Mouse (Mus musculus) thymus, postnatal 25 days (tissue): ENCODE results near the gene Dlg2.
"Not testable (repeated sequence)": the region's sequence is repeated elsewhere in the genome, so short reads cannot be mapped to it uniquely, and the experiment has no call there.

Experiments
- DNase-seq: peaks from one replicate; pipeline ENCODE4 v3.0.0; 2022

The Dlg2 gene

DNA sequence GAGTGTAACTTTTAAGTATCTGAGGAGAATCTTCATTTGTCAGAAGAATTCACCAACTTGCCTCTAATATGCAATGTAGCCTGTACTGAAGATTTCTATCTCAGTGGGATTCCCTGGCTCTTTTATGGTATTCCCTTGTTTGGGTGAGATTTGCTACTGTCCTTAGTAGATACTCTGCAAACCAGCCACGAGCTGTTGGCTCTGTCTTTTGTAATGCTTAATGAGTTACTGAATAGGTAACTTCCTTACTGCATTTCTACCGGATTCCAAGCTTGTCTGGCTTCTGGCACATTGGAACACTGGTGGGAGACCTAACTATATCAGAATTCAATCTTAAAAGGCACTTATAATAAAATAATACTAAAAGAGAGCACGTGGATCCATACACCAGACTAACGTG lies 400.3 kb downstream of the Dlg2 start:
- DNase-seq: not testable (repeated sequence)

DNA sequence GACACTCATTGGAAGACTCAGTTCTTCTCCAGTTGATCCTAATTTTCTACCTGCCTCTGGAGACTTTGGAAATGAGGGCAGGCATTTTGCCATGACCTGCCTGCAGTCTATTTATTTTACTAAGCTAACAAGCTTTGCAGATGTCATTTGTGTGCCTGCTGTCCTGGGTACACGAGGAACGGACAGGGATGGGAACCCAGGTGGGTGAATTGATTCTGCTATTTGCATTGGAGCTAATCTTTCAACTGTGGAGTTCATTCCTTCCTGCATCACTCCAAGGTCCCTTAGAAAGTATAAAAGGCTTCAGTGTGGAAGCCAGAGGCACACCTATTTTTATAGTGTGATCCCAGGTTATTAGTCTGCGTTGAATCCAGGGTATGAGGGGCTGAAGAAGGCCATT lies 406.3 kb downstream of the Dlg2 start:
- DNase-seq: no peak

DNA sequence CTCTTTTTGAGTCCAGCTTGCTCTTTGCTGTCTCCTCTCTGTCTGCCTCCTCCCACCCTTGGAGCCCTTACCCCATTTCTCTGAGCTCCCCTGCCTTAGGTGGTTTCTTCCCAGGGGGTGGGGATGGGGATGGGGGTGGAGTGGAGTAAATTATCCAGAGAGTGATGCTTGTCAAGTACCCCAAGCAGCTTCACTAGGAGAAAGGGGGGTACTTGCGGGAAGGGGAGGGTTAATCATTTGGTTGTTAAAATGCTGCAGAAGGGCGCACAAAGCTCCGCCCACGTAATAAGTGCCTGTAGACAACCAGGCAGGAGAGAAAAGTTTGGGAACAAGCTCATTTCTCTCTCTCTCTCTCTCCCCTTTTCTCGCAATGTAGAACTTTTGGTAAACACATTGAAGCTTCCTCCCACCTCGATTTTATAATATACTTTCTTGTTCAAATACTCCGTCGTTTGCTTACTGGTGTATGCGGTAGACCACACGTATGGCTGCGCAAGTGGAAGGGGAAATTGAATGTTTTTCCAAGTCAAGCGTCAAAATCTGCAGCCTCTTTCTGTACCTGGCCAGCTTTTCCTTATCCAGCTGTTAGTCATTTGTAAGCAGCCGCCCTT lies 410.0 kb downstream of the Dlg2 start:
- no peak for DNase-seq

DNA sequence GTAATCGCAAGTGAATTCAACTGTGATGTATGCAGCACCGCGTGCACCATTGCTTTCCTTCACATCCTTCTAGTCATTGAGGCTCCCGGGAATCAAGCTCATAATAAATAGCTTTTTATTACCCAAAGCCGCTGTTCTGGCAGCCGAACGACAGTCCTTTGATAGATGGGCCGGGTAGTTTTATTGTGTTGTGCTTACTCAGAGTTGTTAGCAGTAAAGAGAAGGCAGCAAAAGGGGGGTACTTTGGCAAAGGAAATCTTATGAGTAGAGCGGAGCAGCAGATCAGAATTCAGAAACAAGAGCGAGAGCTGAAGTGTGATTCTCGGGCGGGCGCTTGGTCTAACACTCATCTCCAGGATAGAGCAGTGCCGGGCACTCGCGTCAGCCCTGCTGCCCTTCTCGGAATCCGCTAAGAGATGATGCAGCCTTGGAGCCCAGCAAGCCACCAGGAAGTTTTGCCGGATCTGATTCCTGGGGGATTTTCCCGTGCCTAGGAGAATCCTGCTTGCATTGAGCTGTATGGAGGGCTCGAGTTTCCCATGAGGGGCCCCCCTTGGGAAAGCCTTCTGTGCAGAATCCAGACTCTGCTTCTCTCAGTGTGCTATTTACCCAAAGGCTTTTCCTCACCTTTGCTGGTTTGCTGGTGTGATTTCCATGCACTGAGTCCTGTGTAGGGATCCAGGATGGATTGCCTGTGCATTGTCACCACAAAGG lies 410.7 kb downstream of the Dlg2 start:
- no peak for DNase-seq

DNA sequence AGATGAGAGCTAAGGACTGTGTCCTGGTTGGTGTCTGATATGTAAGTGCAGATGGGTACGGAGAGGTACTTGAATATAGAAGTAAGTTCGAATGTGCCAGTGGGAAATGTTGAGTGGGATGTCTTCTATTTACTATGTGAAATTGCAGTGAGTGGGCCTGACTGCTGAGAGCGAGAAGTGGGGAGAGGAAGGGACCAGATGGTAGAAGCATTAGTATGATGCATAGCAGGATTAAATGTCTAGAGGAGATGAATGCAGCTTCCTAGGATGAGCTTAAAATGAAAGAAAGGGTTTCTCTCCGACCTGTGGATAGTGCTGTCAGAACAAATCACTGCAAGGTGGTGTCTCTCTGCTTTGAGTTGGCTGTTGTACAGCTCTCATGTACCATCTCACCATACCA lies 451.0 kb downstream of the Dlg2 start:
- no peak for DNase-seq

DNA sequence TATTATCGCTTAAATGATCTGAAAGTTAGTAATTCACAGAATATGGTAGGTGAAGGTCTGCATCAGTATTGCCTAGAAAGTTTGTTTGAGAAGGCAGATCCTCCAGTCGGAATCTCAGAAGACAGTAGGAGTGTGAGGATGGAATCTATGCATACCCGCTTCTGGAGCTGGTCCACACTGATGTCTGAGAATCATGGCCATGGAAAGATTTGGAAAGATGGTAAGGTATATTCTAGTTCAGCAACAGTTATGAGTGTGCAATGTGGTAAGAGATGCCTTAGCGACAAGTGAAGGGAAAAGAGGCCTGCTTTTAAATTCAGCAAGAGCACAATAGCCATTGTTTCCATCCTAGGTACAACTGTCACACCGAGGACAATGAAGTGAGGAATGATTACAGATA lies 464.3 kb downstream of the Dlg2 start:
- no peak for DNase-seq

DNA sequence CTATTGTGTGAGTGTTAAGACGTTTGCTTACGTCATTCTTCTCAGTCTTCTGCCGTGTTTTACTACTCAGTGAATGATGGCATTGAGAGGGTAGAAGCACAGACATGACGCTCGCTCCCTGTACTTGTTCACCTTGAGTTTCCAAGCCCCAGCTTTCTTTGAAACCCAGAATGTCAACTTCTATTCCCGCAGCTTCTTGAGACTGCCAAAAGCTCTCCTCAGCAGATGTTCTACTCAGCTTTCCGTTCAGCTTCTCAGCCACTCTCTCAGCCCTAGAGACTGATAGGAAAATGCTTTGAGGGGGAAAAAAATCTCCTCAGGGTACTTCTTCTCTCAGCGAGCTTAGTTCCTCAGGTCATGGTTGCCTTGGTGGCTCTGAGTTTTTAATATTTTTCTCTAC lies 470.6 kb downstream of the Dlg2 start:
- DNase-seq: no peak

DNA sequence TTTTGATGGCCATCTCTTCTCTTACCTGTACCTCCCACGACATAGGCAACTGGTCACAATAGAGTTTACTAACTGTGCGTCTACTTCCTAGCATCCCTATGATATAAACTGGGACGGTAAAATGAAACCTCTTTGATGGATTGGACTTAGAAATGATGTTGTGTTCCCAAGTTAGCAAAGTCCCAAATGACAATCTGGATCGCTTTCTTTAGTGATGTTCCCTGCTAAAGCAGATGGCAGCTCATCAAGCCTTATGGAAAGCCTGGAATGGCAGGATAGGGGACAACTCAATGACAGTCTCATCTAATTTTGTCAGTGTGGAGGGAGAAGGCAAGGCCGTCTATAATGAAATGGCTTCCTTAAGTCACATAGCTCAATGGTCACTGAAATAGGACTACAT lies 472.7 kb downstream of the Dlg2 start:
- no peak for DNase-seq

DNA sequence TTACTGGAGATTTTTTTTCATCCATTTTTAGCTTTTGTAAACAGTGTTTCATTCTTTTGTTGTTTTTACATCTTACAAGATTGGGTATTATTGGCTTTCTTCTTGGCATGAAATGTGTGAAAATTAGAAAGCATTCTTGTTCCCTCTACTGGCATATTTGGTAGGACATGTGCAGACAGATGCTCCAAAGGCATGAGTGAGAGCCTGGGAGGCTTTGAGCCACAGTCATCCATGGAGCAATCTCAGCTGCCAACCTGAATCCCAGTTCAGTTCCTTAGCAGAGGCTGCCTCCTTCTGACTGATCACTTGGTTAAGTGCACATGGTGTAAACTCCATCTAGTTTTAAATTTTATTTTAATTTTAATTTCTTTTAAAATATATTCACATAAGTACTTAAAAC lies 500.8 kb downstream of the Dlg2 start:
- no peak for DNase-seq

DNA sequence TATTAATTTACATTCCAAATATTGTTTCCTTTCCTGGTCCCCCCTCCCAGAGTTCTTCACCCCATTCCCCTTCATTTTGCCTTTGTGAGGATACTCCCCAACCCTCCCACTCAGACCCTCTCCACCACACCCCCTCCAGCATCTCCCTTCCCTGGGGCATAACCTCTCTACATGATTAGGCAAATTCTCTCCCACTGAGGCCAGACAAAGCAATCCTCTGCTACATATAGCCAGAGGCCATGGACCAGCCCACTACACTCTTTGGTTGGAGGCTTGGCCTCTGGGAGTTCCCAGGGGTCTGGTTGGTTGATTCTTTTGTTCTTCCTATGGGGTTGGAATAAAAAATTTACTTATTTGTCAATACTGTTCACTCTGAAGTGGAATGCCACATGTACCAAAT lies 505.6 kb downstream of the Dlg2 start:
- DNase-seq: no peak

DNA sequence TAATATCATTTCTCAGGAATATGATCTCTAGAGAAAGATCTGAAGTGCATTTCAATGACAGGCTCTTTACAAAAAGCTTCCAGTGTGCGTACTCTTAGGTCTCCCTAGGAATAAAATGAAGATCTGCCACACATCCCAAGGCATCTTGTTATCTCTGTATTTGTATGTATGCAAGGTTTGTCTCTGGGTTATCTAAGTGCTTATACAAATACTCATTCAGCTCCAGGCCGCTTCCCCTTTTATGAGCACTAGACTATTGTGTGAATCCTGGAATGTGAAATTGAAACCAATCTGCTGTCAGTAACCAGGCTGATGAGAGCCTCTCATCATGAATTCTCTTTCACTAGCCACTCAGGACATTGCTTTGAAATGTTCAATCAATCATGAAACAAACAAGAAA lies 534.2 kb downstream of the Dlg2 start:
- no peak for DNase-seq

DNA sequence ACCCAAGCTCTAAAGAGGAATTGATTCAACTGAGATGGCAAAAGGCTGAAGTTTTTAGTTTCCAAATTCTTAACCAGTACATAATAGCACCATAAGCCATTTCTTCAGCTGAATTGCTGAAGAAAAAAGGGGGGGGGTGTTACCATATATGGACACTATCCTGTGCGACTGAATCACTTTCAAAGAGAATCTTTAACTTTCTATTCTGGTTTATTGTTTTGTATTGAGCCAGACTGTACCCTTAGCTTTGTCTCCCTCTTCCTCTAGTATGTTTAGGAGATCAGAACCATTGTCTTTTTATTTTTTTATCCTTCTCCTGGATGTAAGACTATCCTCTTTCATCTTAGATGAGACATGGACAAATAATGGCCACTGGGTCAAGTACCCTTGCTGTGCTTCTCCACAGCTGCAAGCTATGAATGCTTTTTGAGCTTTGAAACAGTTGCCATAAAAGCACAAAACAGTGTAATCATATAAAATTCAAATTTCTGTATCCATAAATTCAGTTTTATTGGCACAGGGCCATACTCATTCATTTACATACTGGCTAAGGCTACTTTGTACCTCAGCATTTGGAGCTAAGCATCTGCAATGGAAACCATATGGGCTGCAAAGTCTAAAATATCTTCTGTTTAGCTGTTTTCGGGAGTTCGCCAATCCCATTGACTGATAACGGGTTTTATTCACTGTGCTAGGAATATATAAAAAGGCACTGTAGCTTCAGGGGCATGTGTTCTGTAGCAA lies 568.7 kb downstream of the Dlg2 start:
- DNase-seq: no peak

DNA sequence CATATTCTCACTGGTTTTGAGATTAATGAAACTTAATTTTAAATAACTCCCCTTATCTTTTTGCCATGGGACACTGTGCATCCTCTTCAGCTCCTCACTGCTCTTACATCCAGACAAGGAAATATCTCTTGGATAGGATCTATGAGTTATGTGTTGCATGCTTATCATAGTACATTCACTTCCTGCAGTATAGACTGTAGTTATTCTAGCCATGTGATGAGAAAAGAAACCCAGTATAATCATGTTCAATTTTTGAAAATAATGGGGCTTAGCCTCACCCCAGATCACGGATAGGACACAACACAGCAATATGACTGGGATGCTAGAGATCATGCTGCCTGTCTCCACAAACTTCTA lies 569.2 kb downstream of the Dlg2 start:
- no peak for DNase-seq

DNA sequence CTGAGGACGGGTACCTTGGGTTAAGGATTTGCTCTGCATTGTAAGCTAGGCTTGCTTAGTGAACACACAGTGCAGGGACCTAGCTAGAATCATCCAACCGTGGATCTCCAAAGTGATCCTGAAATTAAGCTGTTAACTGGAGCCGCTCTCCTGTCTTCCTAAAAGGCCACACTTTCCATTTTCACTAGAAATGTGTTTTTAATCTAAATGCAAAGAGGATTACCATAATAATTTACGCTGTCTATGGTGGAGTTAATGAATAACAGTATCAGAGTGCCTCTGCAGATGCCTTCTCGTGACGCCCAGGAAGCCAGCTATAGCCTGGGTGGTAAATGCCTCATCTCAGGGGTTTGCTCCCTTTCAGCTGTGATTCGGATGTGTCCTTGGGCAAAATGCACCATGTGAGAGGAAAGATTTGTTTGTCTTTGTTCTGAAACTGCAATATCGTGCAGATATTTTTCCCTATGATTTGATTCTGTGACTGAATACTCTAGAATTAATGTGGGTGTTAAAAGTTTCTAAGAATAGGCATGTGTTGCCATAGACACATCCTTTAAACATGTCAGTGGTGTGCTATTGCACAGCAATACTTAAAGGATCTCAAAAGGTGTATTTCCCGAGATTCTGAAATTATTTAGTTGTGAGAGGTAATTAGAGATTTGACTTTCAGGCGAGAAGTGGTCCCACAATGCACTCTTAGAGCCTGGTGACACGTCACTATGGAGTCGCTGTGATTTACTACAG lies 587.0 kb downstream of the Dlg2 start:
- no peak for DNase-seq

DNA sequence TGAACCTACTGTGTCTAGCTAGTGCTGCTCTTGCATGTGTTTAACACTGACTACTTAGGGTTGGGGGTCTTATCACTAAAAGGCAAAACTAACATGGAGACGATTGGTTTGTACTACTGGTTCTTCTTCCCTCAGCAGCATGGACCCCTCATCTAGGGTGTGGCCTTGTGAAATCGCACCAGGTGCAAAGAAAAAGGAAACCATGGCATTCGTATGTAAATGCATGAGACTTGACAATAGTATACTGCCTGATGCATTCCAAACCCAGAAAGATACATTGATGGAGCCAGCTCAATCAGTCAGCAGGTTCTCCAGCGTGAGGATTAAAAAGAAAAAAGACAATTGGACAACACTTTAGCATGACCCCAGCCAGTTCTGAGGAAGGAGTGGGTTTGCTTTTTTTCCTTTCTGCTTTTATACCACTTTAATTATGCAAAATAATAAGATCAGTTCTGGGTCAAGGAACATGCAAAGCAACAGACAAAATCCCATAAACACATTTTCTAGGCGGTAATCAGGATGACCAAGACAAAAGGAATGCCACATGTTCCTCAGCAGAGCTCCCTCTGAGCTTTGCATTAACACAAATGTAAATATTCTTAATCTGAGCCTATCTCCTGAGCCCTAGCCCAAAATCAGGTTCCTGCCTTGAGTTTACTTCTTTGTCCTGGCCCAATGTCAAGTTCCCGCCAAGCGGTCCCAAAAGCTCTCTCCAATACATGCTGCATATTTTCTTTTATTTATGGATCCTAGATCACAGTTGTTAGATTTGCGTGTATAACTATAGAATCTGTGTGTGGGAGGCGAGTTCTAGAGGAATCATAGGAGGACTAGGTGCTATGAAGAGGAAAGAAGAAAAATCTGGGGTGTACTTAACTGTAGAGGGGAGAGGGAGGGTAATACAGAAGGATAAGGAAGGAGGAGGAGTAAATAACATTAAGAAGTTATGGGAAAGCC lies 595.6 kb downstream of the Dlg2 start:
- no peak for DNase-seq

DNA sequence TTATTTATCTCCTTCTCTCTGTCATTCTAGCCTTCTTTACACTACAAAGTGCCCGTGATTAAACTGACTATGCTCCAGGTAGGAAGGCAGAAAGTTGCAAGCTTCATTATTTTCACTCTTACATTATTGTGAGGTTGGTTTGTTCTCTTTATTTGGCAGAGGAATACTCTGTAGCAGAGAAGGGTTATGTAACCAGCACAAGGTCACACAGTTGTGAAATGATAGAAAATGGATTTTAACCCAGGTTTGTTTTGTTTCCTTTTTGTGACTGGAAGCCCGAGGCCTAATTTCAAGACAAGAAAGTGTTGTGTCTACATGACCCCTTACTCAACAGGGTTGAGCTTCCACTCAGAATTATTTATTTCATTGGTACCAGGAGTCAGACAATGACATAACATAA lies 609.6 kb downstream of the Dlg2 start:
- DNase-seq: no peak

DNA sequence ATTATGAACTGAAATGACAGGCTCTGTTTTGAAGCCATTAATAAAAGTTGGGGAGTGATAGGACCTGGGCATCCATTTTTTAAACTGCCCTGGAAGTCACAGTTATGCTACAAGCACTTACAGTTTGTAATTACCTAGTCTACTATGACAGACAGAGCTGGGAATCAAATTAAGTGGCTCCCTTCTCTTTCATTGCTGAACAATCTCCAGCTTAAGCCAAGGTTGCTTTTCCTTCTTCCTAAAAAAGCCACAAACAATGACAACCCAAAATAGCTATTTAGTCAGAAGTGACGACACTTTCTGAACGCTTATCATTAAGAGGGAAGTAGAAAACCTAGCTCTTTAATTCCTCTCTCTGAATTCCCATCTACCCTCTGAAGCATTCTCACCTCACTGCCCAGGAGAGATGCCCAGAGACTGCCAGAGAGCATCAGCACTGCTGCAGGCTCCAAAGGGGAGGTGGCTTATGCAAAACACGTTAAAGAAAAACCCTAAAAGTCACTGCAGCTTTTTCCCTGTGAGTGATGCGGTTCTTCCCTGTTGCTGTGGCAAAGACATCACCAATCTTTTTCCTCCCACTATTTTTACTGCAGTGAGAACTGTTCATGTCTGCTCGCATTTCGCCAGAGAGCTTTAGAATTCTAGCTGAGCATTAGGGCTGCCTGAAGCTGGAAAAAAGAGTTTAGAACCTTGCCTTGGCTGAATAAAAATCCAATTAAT lies 612.9 kb downstream of the Dlg2 start:
- DNase-seq: no peak

DNA sequence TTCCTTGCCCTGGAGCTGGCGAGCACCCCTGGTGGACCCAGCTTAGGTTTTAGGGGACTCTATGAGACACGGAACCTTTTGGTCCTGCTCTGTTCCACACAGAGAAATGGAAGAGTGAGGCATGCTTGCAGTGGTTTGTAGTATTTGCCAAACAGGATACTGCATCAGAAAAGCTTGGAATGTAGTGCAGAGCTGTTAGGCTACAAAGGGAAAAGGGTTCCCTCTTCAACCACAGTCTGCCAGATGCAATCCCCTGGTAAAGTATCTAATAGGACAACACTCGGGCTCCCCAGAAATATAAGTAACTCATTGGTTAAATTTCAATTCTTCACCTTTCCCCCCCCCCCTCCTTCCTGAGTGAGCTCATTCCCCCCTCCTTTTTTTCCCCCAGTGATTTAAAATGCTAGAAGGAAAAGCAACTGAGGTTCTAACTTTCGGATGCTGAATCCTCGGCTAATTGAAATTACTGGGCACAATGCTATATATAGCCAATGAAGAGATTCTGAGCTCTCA lies 613.9 kb downstream of the Dlg2 start:
- no peak for DNase-seq

DNA sequence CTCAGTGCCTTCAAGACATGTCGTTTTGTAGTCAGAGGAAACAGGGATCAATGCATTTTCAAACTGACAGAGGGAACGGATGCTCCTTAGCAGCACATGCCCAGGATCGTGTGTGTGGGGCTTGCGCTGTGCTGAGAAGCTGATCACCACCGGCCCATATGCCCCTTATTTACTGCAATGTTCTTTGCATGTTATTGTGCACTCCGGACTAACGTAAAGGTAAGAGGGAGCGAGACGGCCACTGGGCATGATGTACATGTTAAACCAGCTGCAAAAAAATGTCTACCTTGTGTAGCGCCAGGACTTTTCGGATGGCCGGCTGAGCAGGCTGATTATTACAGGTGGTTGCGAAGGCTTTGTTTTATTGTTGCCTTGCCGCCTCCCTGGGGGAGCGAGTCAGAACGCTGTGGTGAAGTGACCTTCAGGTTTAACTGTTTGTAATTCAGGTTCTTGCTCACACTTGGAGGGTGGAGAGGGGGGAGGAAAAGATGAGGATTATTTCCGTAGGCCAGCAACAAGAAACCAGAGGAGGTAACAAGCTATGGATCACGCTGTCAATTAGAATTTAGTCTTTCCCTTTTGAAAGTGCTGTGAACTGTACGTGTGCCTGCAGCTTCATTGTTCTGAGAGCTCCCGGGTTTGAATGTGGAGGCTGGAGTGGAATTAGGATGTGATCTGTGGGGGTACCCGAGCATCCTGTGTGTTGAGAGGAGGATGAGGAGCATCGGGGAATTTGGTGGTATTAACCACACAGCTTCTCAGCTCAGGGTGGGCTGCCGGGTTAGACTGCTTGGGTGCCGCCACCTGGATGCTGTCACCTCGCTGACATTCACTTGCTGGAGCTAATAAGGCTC lies 614.6 kb downstream of the Dlg2 start:
- DNase-seq: no peak

DNA sequence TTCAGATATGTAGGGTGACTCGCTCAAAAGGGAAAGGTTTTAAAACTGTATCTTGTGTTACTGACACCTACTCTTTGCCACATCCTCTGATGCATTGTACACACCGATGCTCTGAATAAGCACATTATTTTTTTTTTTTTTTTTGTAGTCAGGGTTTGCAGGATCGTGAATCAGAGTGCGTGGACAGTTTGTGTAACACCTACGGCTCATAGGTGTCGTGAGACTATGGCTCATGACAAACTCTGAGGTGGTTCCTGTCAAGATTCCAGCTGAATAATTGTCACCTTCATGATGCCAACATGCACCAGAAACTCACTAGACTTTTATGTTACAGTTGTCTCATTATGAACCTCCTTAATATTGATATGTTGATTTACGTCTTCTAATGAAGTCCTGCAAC lies 620.0 kb downstream of the Dlg2 start:
- no peak for DNase-seq

DNA sequence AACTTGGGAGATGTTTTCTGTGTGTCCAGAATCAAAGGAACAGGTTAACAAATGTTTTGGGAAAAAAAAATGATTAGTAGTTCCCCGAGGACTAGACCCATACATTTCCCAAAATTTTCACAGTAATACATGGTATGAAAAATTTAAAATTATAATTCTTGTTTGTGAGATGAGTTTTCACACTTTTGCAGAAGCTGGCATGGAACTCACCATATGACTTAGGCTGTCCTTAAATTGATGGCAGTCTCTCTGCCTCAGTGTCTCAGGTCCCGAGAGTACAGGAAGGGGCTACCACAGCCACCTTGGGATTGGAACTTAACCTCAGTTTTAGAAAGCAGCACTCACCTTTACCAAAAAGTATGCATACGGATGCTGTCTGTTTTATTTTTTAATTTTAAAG lies 622.0 kb downstream of the Dlg2 start:
- DNase-seq: no peak
